Mouse (Mus musculus): ENCODE results near the gene Fbxw11. TPM values are rescaled to one million over a fixed set of nuclear protein-coding genes. Genes with fewer than 3 reads are reported as not detected.

The Fbxw11 gene
- polyA plus RNA-seq, 1 experiment = 20.2 TPM

GRCm38 (mm10) chr11:32780747-32781536 lies 138.4 kb downstream of the Fbxw11 start:
- Histone ChIP-seq H3K4me1 (ENCODE audit: control insufficient read depth, insufficient read depth, insufficient read length) (no peaks in the 10 kb centered on the region), H3K27ac (ENCODE audit: insufficient read depth, low read length) (no peak overlapping the region), H3K36me3 (ENCODE audit: control insufficient read depth, insufficient read depth, low read length) (no peaks in the 10 kb centered on the region), H3K4me3 (ENCODE audit: extremely low read depth, insufficient read depth, insufficient read length) (no peak overlapping the region), H3K27me3 (ENCODE audit: control insufficient read depth, insufficient read depth, low read length) (no peaks in the 10 kb centered on the region)
- DNase-seq (ENCODE audit: low read depth in 1 of 2, low spot score in 2 of 2) = no peak
- TF ChIP-seq CTCF (IDR thresholded peaks at IDR 0.05; ENCODE audit: extremely low read depth, insufficient read depth, insufficient read length, insufficient replicate concordance) (no peak), POLR2A (IDR thresholded peaks at IDR 0.05; ENCODE audit: low read depth, low read length) (no peak)
- 70% methylated on average over 11 of the region's 11 CpGs for WGBS

GRCm38 (mm10) chr11:32781633-32782404 lies 139.3 kb downstream of the Fbxw11 start:
- TF ChIP-seq POLR2A (IDR thresholded peaks at IDR 0.05; ENCODE audit: low read depth, low read length) (no peak), CTCF (IDR thresholded peaks at IDR 0.05; ENCODE audit: extremely low read depth, insufficient read depth, insufficient read length, insufficient replicate concordance) (no peak)
- Histone ChIP-seq H3K4me3 (ENCODE audit: extremely low read depth, insufficient read depth, insufficient read length) (no peak overlapping the region), H3K36me3 (ENCODE audit: control insufficient read depth, insufficient read depth, low read length) (no peaks in the 10 kb centered on the region), H3K27me3 (ENCODE audit: control insufficient read depth, insufficient read depth, low read length) (no peaks in the 10 kb centered on the region), H3K27ac (ENCODE audit: insufficient read depth, low read length) (no peak overlapping the region), H3K4me1 (ENCODE audit: control insufficient read depth, insufficient read depth, insufficient read length) (no peaks in the 10 kb centered on the region)
- WGBS = 72% methylated on average over 2 of the region's 2 CpGs
- no peak for DNase-seq (ENCODE audit: low read depth in 1 of 2, low spot score in 2 of 2)

- no peak overlapping the region for H3K27ac ChIP-seq (ENCODE audit: insufficient read depth, low read length)
- no peaks in the 10 kb centered on the region for H3K27me3 ChIP-seq (ENCODE audit: control insufficient read depth, insufficient read depth, low read length)
- no peaks in the 10 kb centered on the region for H3K36me3 ChIP-seq (ENCODE audit: control insufficient read depth, insufficient read depth, low read length)
- DNase-seq (ENCODE audit: low read depth in 1 of 2, low spot score in 2 of 2) = no peak
- no peak for TF ChIP-seq POLR2A (IDR thresholded peaks at IDR 0.05; ENCODE audit: low read depth, low read length)
- no peak overlapping the region for H3K4me3 ChIP-seq (ENCODE audit: extremely low read depth, insufficient read depth, insufficient read length)
- WGBS = 72% methylated on average over 3 of the region's 3 CpGs
- no peaks in the 10 kb centered on the region for H3K4me1 ChIP-seq (ENCODE audit: control insufficient read depth, insufficient read depth, insufficient read length)
Observed at GRCm38 (mm10) chr11:32782724-32783123, 140.2 kb downstream of the Fbxw11 start.

- Histone ChIP-seq H3K4me1 (ENCODE audit: control insufficient read depth, insufficient read depth, insufficient read length) (no peaks in the 10 kb centered on the region), H3K36me3 (ENCODE audit: control insufficient read depth, insufficient read depth, low read length) (no peaks in the 10 kb centered on the region), H3K27ac (ENCODE audit: insufficient read depth, low read length) (no peak overlapping the region), H3K4me3 (ENCODE audit: extremely low read depth, insufficient read depth, insufficient read length) (no peak overlapping the region), H3K27me3 (ENCODE audit: control insufficient read depth, insufficient read depth, low read length) (no peaks in the 10 kb centered on the region)
- DNase-seq (ENCODE audit: low read depth in 1 of 2, low spot score in 2 of 2) = no peak
- WGBS = 85% methylated on average over 6 of the region's 6 CpGs
- no peak for TF ChIP-seq CTCF (IDR thresholded peaks at IDR 0.05; ENCODE audit: extremely low read depth, insufficient read depth, insufficient read length, insufficient replicate concordance)
- no peak for TF ChIP-seq POLR2A (IDR thresholded peaks at IDR 0.05; ENCODE audit: low read depth, low read length)
Observed at GRCm38 (mm10) chr11:32785591-32786147, 143.1 kb downstream of the Fbxw11 start.

- Histone ChIP-seq H3K4me1 (ENCODE audit: control insufficient read depth, insufficient read depth, insufficient read length) (no peaks in the 10 kb centered on the region), H3K27me3 (ENCODE audit: control insufficient read depth, insufficient read depth, low read length) (no peaks in the 10 kb centered on the region), H3K27ac (ENCODE audit: insufficient read depth, low read length) (no peak overlapping the region), H3K4me3 (ENCODE audit: extremely low read depth, insufficient read depth, insufficient read length) (no peak overlapping the region), H3K36me3 (ENCODE audit: control insufficient read depth, insufficient read depth, low read length) (no peaks in the 10 kb centered on the region)
- no peak for DNase-seq (ENCODE audit: low read depth in 1 of 2, low spot score in 2 of 2)
- WGBS = 83% methylated on average over 5 of the region's 5 CpGs
- TF ChIP-seq POLR2A (IDR thresholded peaks at IDR 0.05; ENCODE audit: low read depth, low read length) = no peak
- TF ChIP-seq CTCF (IDR thresholded peaks at IDR 0.05; ENCODE audit: extremely low read depth, insufficient read depth, insufficient read length, insufficient replicate concordance) = no peak
Observed at GRCm38 (mm10) chr11:32786201-32786600, 143.7 kb downstream of the Fbxw11 start.

- DNase-seq (ENCODE audit: low read depth in 1 of 2, low spot score in 2 of 2) = no peak
- 65% methylated on average over 10 of the region's 10 CpGs for WGBS
- Histone ChIP-seq H3K36me3 (ENCODE audit: control insufficient read depth, insufficient read depth, low read length) (no peaks in the 10 kb centered on the region), H3K4me1 (ENCODE audit: control insufficient read depth, insufficient read depth, insufficient read length) (no peaks in the 10 kb centered on the region), H3K27ac (ENCODE audit: insufficient read depth, low read length) (no peak overlapping the region), H3K27me3 (ENCODE audit: control insufficient read depth, insufficient read depth, low read length) (no peaks in the 10 kb centered on the region), H3K4me3 (ENCODE audit: extremely low read depth, insufficient read depth, insufficient read length) (no peak overlapping the region)
- TF ChIP-seq CTCF (IDR thresholded peaks at IDR 0.05; ENCODE audit: extremely low read depth, insufficient read depth, insufficient read length, insufficient replicate concordance) = no peak
Observed at GRCm38 (mm10) chr11:32794759-32795445, 152.4 kb downstream of the Fbxw11 start.

Other genes with a start within 250 kb of the Fbxw11 start
- gene Ubtd2, start 187.4 kb upstream of the Fbxw11 start, polyA plus RNA-seq (2012; rRNA removed) = 2.4 and 3.1 TPM in 2 replicates
- gene Efcab9, start 110.6 kb upstream of the Fbxw11 start, polyA plus RNA-seq (2012; rRNA removed) = 0.16 and 0.54 TPM in 2 replicates
- gene Stk10, start 109.4 kb upstream of the Fbxw11 start, polyA plus RNA-seq (2012; rRNA removed) = 82.8 and 87.0 TPM in 2 replicates
- not detected in 2 replicates for gene Smim23, start 181.9 kb downstream of the Fbxw11 start, polyA plus RNA-seq (2012; rRNA removed)